Mouse (Mus musculus): ENCODE measurements around the gene Tec.

The Tec gene

GRCm38 (mm10) chr5:72783123-72783522 lies 85.2 kb downstream of the Tec start:
- DNase-seq (ENCODE audit: low spot score), result no peak

- no peak for DNase-seq (ENCODE audit: low spot score)
These were observed 86.5 kb downstream of the Tec start for GRCm38 (mm10) chr5:72781776-72782175.

- DNase-seq (ENCODE audit: low spot score), result no peak
These were observed 91.7 kb downstream of the Tec start for GRCm38 (mm10) chr5:72776595-72776994.

GRCm38 (mm10) chr5:72776127-72776526 lies 92.2 kb downstream of the Tec start:
- DNase-seq (ENCODE audit: low spot score), result no peak

GRCm38 (mm10) chr5:72769841-72770240 lies 98.4 kb downstream of the Tec start:
- DNase-seq (ENCODE audit: low spot score), result no peak

GRCm38 (mm10) chr5:72763546-72763945 lies 104.7 kb downstream of the Tec start:
- no peak for DNase-seq (ENCODE audit: low spot score)

- no peak for DNase-seq (ENCODE audit: low spot score)
These were observed 105.3 kb downstream of the Tec start for GRCm38 (mm10) chr5:72763025-72763424.

GRCm38 (mm10) chr5:72761758-72762157 lies 106.5 kb downstream of the Tec start:
- no peak for DNase-seq (ENCODE audit: low spot score)

GRCm38 (mm10) chr5:72761237-72761636 lies 107.0 kb downstream of the Tec start:
- no peak for DNase-seq (ENCODE audit: low spot score)

GRCm38 (mm10) chr5:72758925-72759924 lies 109.1 kb downstream of the Tec start:
- DNase-seq (ENCODE audit: low spot score), result no peak

GRCm38 (mm10) chr5:72757155-72757773 lies 111.0 kb downstream of the Tec start:
- DNase-seq (ENCODE audit: low spot score), result no peak

GRCm38 (mm10) chr5:72755941-72756340 lies 112.3 kb downstream of the Tec start:
- DNase-seq (ENCODE audit: low spot score), result no peak

GRCm38 (mm10) chr5:72755035-72755434 lies 113.2 kb downstream of the Tec start:
- no peak for DNase-seq (ENCODE audit: low spot score)

GRCm38 (mm10) chr5:72752585-72752984 lies 115.7 kb downstream of the Tec start, which contains the start of gene Txk:
Gene Txk (minus strand): TSS chr5:72752777.
- no peak for DNase-seq (ENCODE audit: low spot score)

GRCm38 (mm10) chr5:72751056-72751758 lies 117.1 kb downstream of the Tec start:
- no peak for DNase-seq (ENCODE audit: low spot score)

- DNase-seq (ENCODE audit: low spot score), result no peak
These were observed 118.1 kb downstream of the Tec start for GRCm38 (mm10) chr5:72750226-72750625.

GRCm38 (mm10) chr5:72748659-72749265 lies 119.5 kb downstream of the Tec start:
- no peak for DNase-seq (ENCODE audit: low spot score)

GRCm38 (mm10) chr5:72747384-72747783 lies 120.9 kb downstream of the Tec start:
- no peak for DNase-seq (ENCODE audit: low spot score)

- no peak for DNase-seq (ENCODE audit: low spot score)
These were observed 121.8 kb downstream of the Tec start for GRCm38 (mm10) chr5:72746461-72746860.

- DNase-seq (ENCODE audit: low spot score), result no peak
These were observed 125.2 kb downstream of the Tec start for GRCm38 (mm10) chr5:72743103-72743502.

- DNase-seq (ENCODE audit: low spot score), result no peak
These were observed 131.4 kb downstream of the Tec start for GRCm38 (mm10) chr5:72736868-72737267.

- no peak for DNase-seq (ENCODE audit: low spot score)
These were observed 131.8 kb downstream of the Tec start for GRCm38 (mm10) chr5:72736437-72736836.

Measured in layer of hippocampus, adult 9-10 months (tissue).